Mouse (Mus musculus): ENCODE measurements around the gene Adgrf1.
A peak's percentile ranks its signal among the peaks of the same experiment; 100 is the strongest.

Gene Adgrf1

GRCm38 (mm10) chr17:43270161-43270560 lies at the start of gene Adgrf1:
Gene Adgrf1 (plus strand): TSS chr17:43270329.
- no peak for DNase-seq

DNA sequence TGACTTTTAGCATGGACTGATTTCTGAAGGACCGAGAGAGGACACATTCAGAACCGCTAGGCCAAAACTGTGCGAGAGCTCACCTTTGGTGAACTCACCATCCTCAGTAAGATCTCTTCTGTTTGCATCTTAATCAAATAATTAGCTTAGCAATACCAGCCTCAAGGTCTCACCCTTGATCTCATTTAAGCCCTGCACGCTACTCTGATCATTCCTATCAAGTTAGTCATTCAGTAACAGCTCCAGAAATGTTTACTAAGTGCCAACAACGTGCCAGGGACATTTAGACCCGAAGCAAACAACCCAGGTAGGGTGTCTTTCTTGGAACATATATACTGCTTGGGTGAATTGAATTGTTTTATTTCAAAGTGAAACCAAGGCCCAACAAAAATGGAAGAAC lies 44.0 kb upstream of the Adgrf1 start:
- no peak for DNase-seq

- DNase-seq, result peak; percentile 67
Observed at GRCm38 (mm10) chr17:43229621-43230513, 40.3 kb upstream of the Adgrf1 start.

GRCm38 (mm10) chr17:43230821-43231220 lies 39.3 kb upstream of the Adgrf1 start:
- no peak for DNase-seq

- no peak for DNase-seq
Observed at GRCm38 (mm10) chr17:43232769-43233168, 37.4 kb upstream of the Adgrf1 start.

GRCm38 (mm10) chr17:43236656-43237250 lies 33.4 kb upstream of the Adgrf1 start:
- no peak for DNase-seq

DNA sequence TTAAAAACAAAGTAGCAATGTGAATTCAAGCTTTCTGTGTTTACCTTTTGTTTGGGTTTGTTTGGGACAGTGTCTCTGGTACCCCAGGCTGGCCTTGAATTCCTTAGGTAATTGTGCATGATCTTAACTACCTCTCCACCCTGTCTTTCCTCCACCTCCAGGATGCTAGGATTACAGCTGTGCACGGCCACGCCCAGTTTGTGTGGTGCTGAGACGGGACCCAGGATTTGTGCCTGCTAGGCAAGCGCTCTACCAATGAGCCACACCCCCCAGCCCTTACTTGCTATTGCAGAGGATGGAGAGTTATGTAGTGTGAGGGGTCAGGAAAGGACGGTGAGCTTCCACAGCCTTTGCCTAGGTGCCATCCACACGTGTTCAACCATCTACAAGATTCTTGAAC lies 31.1 kb upstream of the Adgrf1 start:
- no peak for DNase-seq

DNA sequence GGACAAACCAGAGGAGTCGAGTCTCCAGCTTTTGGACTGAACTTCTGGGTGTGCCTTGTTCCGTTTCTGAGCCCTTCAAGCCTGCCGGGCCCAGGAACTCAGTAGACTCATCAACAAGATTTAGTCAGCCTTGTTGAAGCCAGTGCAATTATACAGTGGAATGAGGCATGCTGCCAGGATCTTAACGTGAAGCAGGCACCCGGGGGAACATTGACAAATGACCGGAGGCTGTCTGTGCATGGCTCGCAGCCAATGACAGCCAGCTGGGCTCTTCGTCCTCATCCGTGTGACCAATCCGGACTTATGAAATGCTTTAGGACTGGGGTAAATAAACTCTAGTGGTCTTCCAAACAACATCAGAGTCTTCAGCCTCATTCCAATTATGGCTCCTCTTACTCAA lies 29.0 kb upstream of the Adgrf1 start:
- no peak for DNase-seq

DNA sequence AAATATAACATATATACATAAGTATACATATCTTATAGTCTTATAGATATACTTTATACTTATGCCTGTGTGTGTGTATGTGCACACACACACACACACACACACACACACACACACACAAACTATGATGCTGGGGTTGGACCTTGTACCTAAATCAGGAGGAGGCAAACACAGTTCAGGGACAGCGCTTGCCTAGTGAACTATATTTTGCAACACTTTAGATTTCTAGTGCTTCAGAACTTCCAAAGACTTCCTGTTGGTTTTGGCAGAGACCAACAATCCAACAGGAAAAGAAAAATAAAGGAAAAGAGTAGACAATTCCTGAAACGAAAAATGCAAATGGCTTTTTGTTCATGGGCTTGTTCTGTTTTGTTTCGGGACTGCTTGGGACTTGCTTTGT lies 27.5 kb upstream of the Adgrf1 start:
- no peak for DNase-seq

DNA sequence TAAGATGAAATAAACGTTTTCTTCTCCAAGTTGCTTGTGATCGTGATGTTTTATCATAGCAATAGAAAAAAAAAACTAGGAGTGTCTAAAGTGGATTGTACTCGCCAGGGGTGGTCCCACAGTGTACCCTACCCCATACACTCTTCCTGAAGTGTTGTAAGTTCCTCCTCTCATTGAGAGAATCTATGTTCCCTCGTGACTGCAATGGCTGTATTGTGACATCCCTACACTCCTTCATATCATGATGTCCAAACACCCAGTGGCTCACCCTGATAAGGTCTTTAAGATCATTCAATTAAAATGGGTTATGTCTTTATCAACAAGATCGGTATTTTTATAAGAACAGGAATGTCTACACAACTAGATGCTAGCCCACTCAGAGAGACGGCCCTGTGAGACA lies 24.8 kb upstream of the Adgrf1 start:
- DNase-seq, result no peak

DNA sequence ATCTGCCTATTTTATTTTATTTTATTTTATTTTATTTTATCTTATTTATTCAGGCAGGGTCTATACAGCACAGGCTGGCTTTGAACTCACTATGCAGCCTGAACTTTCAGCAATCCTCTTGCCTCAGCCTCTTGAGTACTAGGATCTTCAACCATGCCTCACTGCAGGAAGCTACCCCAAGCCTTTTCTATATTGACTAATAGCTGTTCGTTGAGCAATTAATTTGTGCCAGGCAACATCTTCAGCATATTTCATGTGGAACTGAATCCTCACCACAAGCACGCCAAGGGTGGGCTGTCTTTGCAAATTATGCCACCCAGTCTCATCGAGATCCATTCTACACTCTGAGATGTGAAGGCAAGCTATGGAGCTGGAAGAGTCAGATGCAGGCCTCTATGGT lies 22.9 kb upstream of the Adgrf1 start:
- no peak for DNase-seq

DNA sequence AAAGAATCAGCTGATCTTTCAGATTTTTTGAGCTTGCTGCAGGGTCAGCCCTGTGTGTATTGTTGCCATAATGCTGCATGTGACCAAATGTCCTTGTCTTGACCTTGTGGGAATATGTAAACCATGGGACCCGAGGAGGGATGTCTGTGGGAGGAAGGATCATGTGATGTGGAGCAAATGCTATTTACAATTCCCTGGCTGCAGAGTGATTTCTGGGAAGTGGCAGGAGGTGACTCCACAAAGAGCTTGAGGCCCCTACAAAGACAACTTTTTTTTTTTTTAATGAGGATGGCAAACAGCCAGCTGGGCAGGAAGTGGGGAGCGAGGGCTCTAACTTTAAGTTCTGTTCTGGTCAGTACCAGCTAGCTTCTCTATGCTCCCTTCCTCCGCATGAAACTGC lies 20.5 kb upstream of the Adgrf1 start:
- DNase-seq, result no peak

GRCm38 (mm10) chr17:43251249-43252125 lies 18.6 kb upstream of the Adgrf1 start:
- DNase-seq, result no peak

GRCm38 (mm10) chr17:43252846-43253245 lies 17.3 kb upstream of the Adgrf1 start:
- DNase-seq, result no peak

GRCm38 (mm10) chr17:43254261-43254660 lies 15.9 kb upstream of the Adgrf1 start:
- no peak for DNase-seq

GRCm38 (mm10) chr17:43256536-43257135 lies 13.5 kb upstream of the Adgrf1 start:
- DNase-seq, result no peak

DNA sequence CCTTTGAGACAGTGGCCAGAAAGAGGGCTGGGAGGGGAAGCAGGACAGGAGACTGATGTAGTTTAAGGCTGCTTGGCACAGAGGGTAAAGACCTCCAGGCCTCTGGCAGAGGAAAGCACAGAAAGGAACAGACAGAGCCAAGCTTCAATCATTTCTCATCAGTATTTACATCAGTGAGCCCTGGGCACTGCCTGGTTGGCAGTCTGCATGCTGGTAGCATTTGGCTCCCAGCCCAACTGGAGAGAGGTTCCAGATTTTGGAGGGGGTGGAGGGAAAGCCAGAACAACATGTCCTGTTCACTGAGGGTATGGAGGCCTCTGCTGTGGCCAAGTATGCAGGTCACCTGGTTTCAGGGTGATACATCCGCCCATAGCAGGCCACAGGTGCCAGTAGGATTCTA lies 12.4 kb upstream of the Adgrf1 start:
- peak; percentile 62 for DNase-seq

GRCm38 (mm10) chr17:43261937-43262336 lies 8.2 kb upstream of the Adgrf1 start:
- DNase-seq, result no peak

DNA sequence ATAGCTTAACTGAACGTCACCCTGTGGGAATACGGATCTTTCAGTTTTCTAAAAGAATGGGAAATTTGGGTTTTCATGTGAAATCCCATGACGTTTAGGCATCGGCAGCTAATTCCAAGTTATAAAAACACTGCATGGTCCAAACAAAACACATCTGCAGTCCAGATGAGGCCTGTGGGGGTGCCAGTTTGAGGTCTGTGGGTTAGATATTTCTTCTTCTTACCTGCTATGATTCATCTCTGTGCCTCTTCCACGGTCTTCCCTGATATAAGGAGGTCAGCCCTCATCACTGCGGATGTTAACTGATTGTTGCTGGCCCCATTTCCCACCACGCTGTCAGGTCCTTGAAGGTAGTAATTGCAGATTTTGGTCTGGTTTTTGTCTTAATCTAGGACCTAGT lies 5.4 kb upstream of the Adgrf1 start:
- no peak for DNase-seq

GRCm38 (mm10) chr17:43265178-43265837 lies 4.8 kb upstream of the Adgrf1 start:
- peak; percentile 48 for DNase-seq

DNA sequence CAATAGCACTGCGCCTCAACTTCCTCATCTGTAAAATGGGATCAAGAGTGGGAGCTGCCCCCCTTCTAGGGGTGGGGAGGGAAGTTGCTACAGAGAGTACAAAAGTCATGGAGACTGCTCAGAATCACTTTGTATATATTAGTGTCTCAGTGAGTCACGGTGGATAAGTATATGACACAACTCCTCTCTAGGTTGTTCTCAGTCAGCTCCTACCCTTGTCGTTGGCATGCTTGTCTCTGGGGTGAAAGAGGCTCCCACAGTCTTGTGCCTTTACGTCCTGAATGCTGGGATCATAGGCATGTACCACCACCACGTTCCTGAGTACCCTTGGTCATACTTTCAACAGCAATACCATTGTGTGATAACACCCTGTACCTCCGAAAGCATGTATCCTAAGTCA lies 4.2 kb upstream of the Adgrf1 start:
- no peak for DNase-seq

DNA sequence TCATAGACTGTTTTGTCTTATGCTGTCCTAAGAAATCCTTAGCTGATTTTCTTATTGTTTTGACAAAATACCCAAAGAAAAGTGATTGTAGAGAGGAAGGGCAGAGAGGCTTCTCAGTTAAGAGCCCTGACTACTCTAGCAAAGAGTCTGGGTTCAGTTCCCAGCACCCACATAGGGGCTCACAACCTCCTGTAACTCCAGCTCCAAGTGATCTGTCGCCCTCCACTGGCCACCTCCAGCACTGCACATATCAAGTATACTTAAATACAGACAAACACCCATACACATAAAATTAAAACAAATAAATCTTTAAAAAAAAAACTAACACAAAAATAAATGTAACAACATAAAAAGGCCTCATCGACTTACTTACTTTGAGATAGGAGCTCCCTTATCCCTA lies 3.5 kb upstream of the Adgrf1 start:
- DNase-seq, result no peak

Measured in cerebellum, adult 11 months (tissue).